Mouse (Mus musculus) inflammation-experienced regulatory T-cells (primary cell): ENCODE results near the gene Haus4. TPM values are rescaled to one million over a fixed set of nuclear protein-coding genes. Genes with fewer than 3 reads are reported as not detected.

Source experiments
- polyA plus RNA-seq, 2 experiments: library from polyadenylated mRNA; unstranded; fragments of 100-300 nt; shearing (Covaris generic); gene quantifications; one replicate each; pipeline ENCODE4 v1.2.1; 2017

Haus4 gene
- 10 to 100 TPM; 32.7 to 36.5 TPM for polyA plus RNA-seq

DNA sequence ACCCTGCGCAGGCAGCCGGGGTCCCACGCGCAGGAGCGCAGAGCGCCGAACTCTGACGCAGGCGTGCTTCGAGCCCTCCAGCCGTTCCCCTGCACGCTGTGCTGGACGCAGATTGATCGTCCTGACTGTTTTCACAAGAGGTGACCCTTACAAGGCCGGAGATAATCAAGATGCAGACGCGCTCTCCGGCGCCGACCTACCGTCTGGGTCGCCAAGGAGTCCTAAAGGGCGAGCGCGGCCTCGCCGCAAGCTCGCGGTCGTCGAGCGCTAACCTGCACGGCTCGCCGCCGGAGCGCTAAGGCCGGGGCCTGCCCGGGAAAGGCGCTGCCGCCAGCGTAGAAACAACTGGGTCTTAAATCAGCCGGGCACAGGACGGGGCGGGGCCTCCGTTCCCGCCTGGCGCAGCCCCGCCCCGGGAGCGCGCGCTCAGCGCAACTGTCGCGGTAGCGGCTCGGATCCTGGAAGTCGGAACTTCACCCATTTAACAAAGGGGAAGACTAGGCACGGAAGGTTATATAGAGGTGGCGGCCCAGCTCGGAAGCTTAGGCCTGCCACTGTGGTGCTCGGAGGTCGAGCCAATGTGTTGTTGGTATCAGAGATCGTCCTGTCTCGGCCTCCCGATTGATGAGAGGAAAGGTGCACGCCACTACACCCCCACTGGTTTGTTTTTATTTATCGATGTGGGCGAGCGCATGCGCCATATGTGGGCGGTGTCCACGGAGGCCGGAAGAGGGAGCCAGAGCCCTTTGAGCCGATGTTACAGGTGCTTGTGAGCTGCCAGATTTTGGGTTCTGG, at the start of gene Haus4:
TSS of gene Haus4 (minus strand) at position 642 of the 795 bp plus-strand sequence.

DNA sequence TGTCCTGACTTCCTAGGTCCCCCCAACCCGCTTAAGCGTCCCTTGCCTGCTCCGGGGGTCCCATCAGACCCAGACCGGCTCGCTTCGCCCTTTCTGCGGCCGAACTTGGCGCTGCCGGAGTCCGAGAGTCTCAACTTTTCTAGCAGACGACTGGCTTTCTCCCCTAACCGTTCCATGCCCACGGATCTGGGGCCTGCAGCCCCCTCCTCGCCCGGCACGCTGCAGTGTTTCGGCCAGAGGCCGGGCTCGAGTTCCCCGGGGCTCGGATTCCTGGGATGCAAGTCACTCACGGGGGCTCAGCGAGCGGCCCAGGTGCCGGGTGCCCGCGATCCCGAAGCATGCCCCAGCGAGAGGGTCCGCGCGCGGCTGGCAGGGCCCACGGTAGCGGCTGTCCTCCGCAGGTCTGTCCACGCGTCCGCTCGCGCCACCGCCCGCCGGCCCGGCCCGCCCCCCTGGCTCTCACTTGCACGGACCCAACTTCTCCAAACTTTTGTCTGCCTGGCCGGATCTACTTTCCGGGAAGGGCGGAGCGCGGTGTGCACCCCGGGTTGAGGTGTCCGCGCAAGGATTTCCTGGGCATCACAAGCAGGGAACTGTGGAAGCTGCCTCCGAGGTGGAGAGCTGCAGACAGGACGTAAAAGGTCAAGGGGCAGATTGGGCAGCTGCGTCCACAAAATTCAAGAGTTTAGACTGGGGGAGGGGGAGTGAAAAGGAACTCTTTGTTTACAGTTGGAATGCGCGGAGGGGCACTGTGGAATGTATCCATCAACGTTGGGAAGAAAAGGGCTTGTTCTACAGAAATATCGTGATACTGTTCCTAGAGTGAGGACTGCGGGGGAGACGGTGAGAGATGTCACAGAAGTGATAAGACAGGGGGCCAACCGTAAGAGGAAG, 22.9 kb upstream of the Haus4 start, which contains the start of gene Ajuba:
TSS of gene Ajuba (minus strand) at position 470 of the 894 bp plus-strand sequence.

Other genes with a start within 250 kb of the Haus4 start
- gene Oxa1l, start 193.8 kb downstream of the Haus4 start, polyA plus RNA-seq = 10 to 100 TPM; 54.3 to 58.1 TPM
- gene Slc7a7, start 136.8 kb downstream of the Haus4 start, polyA plus RNA-seq = 1 to 10 TPM; 1.5 to 1.6 TPM
- gene Mrpl52, start 127.7 kb downstream of the Haus4 start, polyA plus RNA-seq = 100 to 1,000 TPM; 170 to 222 TPM
- 10 to 100 TPM in 1 of 2 experiments, 1 to 10 TPM in 1; 6.7 to 25.0 TPM for gene Mmp14, start 123.0 kb downstream of the Haus4 start, polyA plus RNA-seq
- 100 to 1,000 TPM; 364 to 420 TPM for gene Lrp10, start 90.5 kb downstream of the Haus4 start, polyA plus RNA-seq
- gene Rem2, start 78.5 kb downstream of the Haus4 start, polyA plus RNA-seq = under 1 TPM; 0.35 to 0.87 TPM
- 10 to 100 TPM; 35.4 to 48.8 TPM for gene Prmt5, start 37.1 kb downstream of the Haus4 start, polyA plus RNA-seq
- under 1 TPM; 0.81 to 0.84 TPM for gene Ajuba, start 22.9 kb upstream of the Haus4 start, polyA plus RNA-seq
- 1 to 10 TPM; 1.8 to 1.9 TPM for gene 4931414P19Rik, start 51.4 kb upstream of the Haus4 start, polyA plus RNA-seq
- 100 to 1,000 TPM; 173 to 203 TPM for gene Psmb5, start 63.4 kb upstream of the Haus4 start, polyA plus RNA-seq
- under 1 TPM; 0.08 to 0.17 TPM for gene Psmb11, start 66.8 kb upstream of the Haus4 start, polyA plus RNA-seq
- not detected for gene Gm17606, start 86.3 kb upstream of the Haus4 start, polyA plus RNA-seq
- 1 to 10 TPM; 1.8 to 1.9 TPM for gene Cdh24, start 86.7 kb upstream of the Haus4 start, polyA plus RNA-seq
- 10 to 100 TPM; 78.9 to 85.7 TPM for gene 1700123O20Rik, start 131.6 kb upstream of the Haus4 start, polyA plus RNA-seq
- gene Acin1, start 132.3 kb upstream of the Haus4 start, polyA plus RNA-seq = 10 to 100 TPM; 70.4 to 93.8 TPM
- gene Gm29776, start 144.2 kb upstream of the Haus4 start, polyA plus RNA-seq = 1 to 10 TPM in 1 of 2 experiments, under 1 TPM in 1; 0.06 to 2.6 TPM
- not detected for gene Cebpe, start 157.6 kb upstream of the Haus4 start, polyA plus RNA-seq
- under 1 TPM; 0.14 to 0.76 TPM for gene Slc7a8, start 227.3 kb upstream of the Haus4 start, polyA plus RNA-seq